Mouse (Mus musculus) brain, embryonic 14.5 days (tissue): ENCODE measurements at regions not wholly inside any gene's neighbourhood (a gene's known extent, or its start where the extent isn't known, plus 50 kb on each side); places are given as distances from the start of the nearest gene placed in this dataset.

ENCODE experiments used
- CTCF ChIP-seq: fragments of 200-500 bp; IDR thresholded peaks from 2 replicates; pipeline ENCODE4 v1.5.1; 2012; ENCODE audit warnings: inconsistent platforms, mild to moderate bottlenecking, moderate library complexity, borderline replicate concordance; ENCODE audit not compliant: insufficient read depth, insufficient read length; ENCODE audit errors: extremely low read depth
- POLR2A ChIP-seq: fragments of 200-500 bp; IDR thresholded peaks from 2 replicates; pipeline ENCODE4 v1.6.1; 2012; ENCODE audit warnings: mild to moderate bottlenecking, inconsistent platforms, borderline replicate concordance; ENCODE audit not compliant: poor library complexity, insufficient read depth, insufficient read length, severe bottlenecking; ENCODE audit errors: extremely low read depth

DNA sequence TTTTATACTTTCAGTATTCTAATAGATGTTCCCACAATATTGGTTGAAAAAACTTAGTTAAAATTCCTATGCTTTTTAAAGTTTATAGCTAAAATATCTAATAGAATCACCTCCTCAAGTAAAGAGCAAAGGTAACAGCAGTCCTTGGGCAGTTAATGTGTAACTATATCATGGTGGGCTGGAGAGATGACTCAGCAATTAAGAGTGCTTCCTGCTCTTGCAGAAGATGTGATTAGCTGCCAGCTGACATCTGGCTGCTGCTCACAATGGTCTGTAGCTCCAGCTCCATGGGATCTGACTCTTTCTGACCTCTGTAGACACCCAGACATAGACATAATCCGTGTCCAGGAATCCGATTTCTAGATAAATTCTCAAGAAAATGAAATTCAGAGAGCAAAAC is 1044.5 kb upstream of the Lcorl start:
- TF ChIP-seq POLR2A: no peak
- no peak for TF ChIP-seq CTCF
